Mouse (Mus musculus): ENCODE results near the gene Rbm42. TPM values are rescaled to one million over a fixed set of nuclear protein-coding genes. Genes with fewer than 3 reads are reported as not detected.

The Rbm42 gene
- polyA plus RNA-seq, 1 experiment from 2014 or later, result 131 TPM

GRCm38 (mm10) chr7:30598786-30599185 is 51.3 kb downstream of the Rbm42 start, which contains the start of gene Zbtb32:
Zbtb32 (minus strand) TSS chr7:30598909.
- DNase-seq (ENCODE audit: low spot score), result no peak
- H3K4me1 ChIP-seq (replicated peaks; ENCODE audit: control insufficient read depth, insufficient read depth, low read length), result no peaks in the 10 kb centered on the region
- H3K9me3 ChIP-seq (ENCODE audit: control insufficient read depth, low read length), result no peaks in the 10 kb centered on the region
- WGBS, result 93% methylated on average over 12 of the region's 12 CpGs
- no peak for ATAC-seq (replicated peaks; ENCODE audit: low FRiP score)
- H3K9ac ChIP-seq (ENCODE audit: low read length), result no peak within 1 kb of the TSS
- no peaks in the 10 kb centered on the region for H3K36me3 ChIP-seq (ENCODE audit: control insufficient read depth, insufficient read depth, low read length)
- no peak within 1 kb of the TSS for H3K4me3 ChIP-seq (ENCODE audit: low read depth, low read length)
- H3K4me2 ChIP-seq (ENCODE audit: low read depth, low read length, severe bottlenecking), result peak within 1 kb of the TSS; percentile 26; the same call in 1 of the 2 replicates
- no peak within 1 kb of the TSS for H3K27ac ChIP-seq (ENCODE audit: low read depth, low read length)
- H3K27me3 ChIP-seq (ENCODE audit: control insufficient read depth, insufficient read depth, low read length), result no peaks in the 10 kb centered on the region

- ATAC-seq (replicated peaks; ENCODE audit: low FRiP score) (no peak), DNase-seq (ENCODE audit: low spot score) (no peak)
- H3K9ac ChIP-seq (ENCODE audit: low read length), result no peak overlapping the region
- no peaks in the 10 kb centered on the region for H3K36me3 ChIP-seq (ENCODE audit: control insufficient read depth, insufficient read depth, low read length)
- no peaks in the 10 kb centered on the region for H3K27me3 ChIP-seq (ENCODE audit: control insufficient read depth, insufficient read depth, low read length)
- H3K4me2 ChIP-seq (ENCODE audit: low read depth, low read length, severe bottlenecking), result no peak overlapping the region
- no peaks in the 10 kb centered on the region for H3K9me3 ChIP-seq (ENCODE audit: control insufficient read depth, low read length)
- H3K4me1 ChIP-seq (replicated peaks; ENCODE audit: control insufficient read depth, insufficient read depth, low read length), result no peaks in the 10 kb centered on the region
- WGBS, result 75% methylated on average over 5 of the region's 5 CpGs
- no peak overlapping the region for H3K4me3 ChIP-seq (ENCODE audit: low read depth, low read length)
- H3K27ac ChIP-seq (ENCODE audit: low read depth, low read length), result no peak overlapping the region
Observed at GRCm38 (mm10) chr7:30596811-30597210, 53.3 kb downstream of the Rbm42 start.

GRCm38 (mm10) chr7:30596093-30596492 is 54.0 kb downstream of the Rbm42 start:
- 86% methylated on average over 5 of the region's 5 CpGs for WGBS
- ATAC-seq (replicated peaks; ENCODE audit: low FRiP score), result no peak
- H3K9ac ChIP-seq (ENCODE audit: low read length), result no peak overlapping the region; the same call in 1 of the 2 replicates

GRCm38 (mm10) chr7:30594510-30595024 is 55.5 kb downstream of the Rbm42 start:
- H3K9me3 ChIP-seq (ENCODE audit: control insufficient read depth, low read length), result no peaks in the 10 kb centered on the region
- DNase-seq (ENCODE audit: low spot score) (no peak), ATAC-seq (replicated peaks; ENCODE audit: low FRiP score) (no peak)
- no peak overlapping the region for H3K27ac ChIP-seq (ENCODE audit: low read depth, low read length)
- no peak overlapping the region for H3K4me3 ChIP-seq (ENCODE audit: low read depth, low read length)
- no peaks in the 10 kb centered on the region for H3K27me3 ChIP-seq (ENCODE audit: control insufficient read depth, insufficient read depth, low read length)
- H3K4me2 ChIP-seq (ENCODE audit: low read depth, low read length, severe bottlenecking), result no peak overlapping the region
- no peaks in the 10 kb centered on the region for H3K36me3 ChIP-seq (ENCODE audit: control insufficient read depth, insufficient read depth, low read length)
- H3K9ac ChIP-seq (ENCODE audit: low read length), result no peak overlapping the region
- WGBS, result 60% methylated on average over 4 of the region's 4 CpGs
- H3K4me1 ChIP-seq (replicated peaks; ENCODE audit: control insufficient read depth, insufficient read depth, low read length), result no peaks in the 10 kb centered on the region; the same call in 1 of the 2 replicates

More at GRCm38 (mm10) chr7:30596093-30596492, 54.0 kb downstream of the Rbm42 start:
- no peaks in the 10 kb centered on the region for H3K4me1 ChIP-seq (replicated peaks; ENCODE audit: control insufficient read depth, insufficient read depth, low read length)
- H3K4me2 ChIP-seq (ENCODE audit: low read depth, low read length, severe bottlenecking), result no peak overlapping the region
- H3K9me3 ChIP-seq (ENCODE audit: control insufficient read depth, low read length), result no peaks in the 10 kb centered on the region
- H3K27ac ChIP-seq (ENCODE audit: low read depth, low read length), result no peak overlapping the region
- no peaks in the 10 kb centered on the region for H3K36me3 ChIP-seq (ENCODE audit: control insufficient read depth, insufficient read depth, low read length)
- DNase-seq (ENCODE audit: low spot score), result no peak
- no peak overlapping the region for H3K4me3 ChIP-seq (ENCODE audit: low read depth, low read length)
- no peaks in the 10 kb centered on the region for H3K27me3 ChIP-seq (ENCODE audit: control insufficient read depth, insufficient read depth, low read length)

- 79% methylated on average over 10 of the region's 10 CpGs for WGBS
- DNase-seq (ENCODE audit: low spot score), result no peak
Observed at GRCm38 (mm10) chr7:30593579-30594509, 56.3 kb downstream of the Rbm42 start.

GRCm38 (mm10) chr7:30592772-30593423 is 57.2 kb downstream of the Rbm42 start:
- WGBS, result 60% methylated on average over 5 of the region's 5 CpGs
- no peak overlapping the region for H3K9ac ChIP-seq (ENCODE audit: low read length)
- DNase-seq (ENCODE audit: low spot score), result no peak
- H3K4me2 ChIP-seq (ENCODE audit: low read depth, low read length, severe bottlenecking), result no peak overlapping the region
- H3K27me3 ChIP-seq (ENCODE audit: control insufficient read depth, insufficient read depth, low read length), result no peaks in the 10 kb centered on the region
- no peak overlapping the region for H3K27ac ChIP-seq (ENCODE audit: low read depth, low read length)
- no peak for ATAC-seq (replicated peaks; ENCODE audit: low FRiP score)
- H3K4me1 ChIP-seq (replicated peaks; ENCODE audit: control insufficient read depth, insufficient read depth, low read length), result no peaks in the 10 kb centered on the region; the same call in 1 of the 2 replicates
- no peaks in the 10 kb centered on the region for H3K9me3 ChIP-seq (ENCODE audit: control insufficient read depth, low read length)
- no peaks in the 10 kb centered on the region for H3K36me3 ChIP-seq (ENCODE audit: control insufficient read depth, insufficient read depth, low read length)
- no peak overlapping the region for H3K4me3 ChIP-seq (ENCODE audit: low read depth, low read length)

More at GRCm38 (mm10) chr7:30593579-30594509, 56.3 kb downstream of the Rbm42 start:
- H3K27me3 ChIP-seq (ENCODE audit: control insufficient read depth, insufficient read depth, low read length), result no peaks in the 10 kb centered on the region
- no peak for ATAC-seq (replicated peaks; ENCODE audit: low FRiP score)
- H3K9ac ChIP-seq (ENCODE audit: low read length), result no peak overlapping the region
- no peak overlapping the region for H3K4me3 ChIP-seq (ENCODE audit: low read depth, low read length)
- H3K4me1 ChIP-seq (replicated peaks; ENCODE audit: control insufficient read depth, insufficient read depth, low read length), result no peaks in the 10 kb centered on the region; the same call in 1 of the 2 replicates
- H3K4me2 ChIP-seq (ENCODE audit: low read depth, low read length, severe bottlenecking), result no peak overlapping the region
- H3K27ac ChIP-seq (ENCODE audit: low read depth, low read length), result no peak overlapping the region
- no peaks in the 10 kb centered on the region for H3K36me3 ChIP-seq (ENCODE audit: control insufficient read depth, insufficient read depth, low read length)
- no peaks in the 10 kb centered on the region for H3K9me3 ChIP-seq (ENCODE audit: control insufficient read depth, low read length)

- no peak overlapping the region for H3K4me3 ChIP-seq (ENCODE audit: low read depth, low read length)
- H3K9me3 ChIP-seq (ENCODE audit: control insufficient read depth, low read length), result no peaks in the 10 kb centered on the region
- DNase-seq (ENCODE audit: low spot score) (no peak), ATAC-seq (replicated peaks; ENCODE audit: low FRiP score) (no peak)
- 27% methylated on average over 4 of the region's 4 CpGs for WGBS
- H3K27ac ChIP-seq (ENCODE audit: low read depth, low read length), result no peak overlapping the region
- peaks cover 8% of the 10 kb centered on the region for H3K4me1 ChIP-seq (replicated peaks; ENCODE audit: control insufficient read depth, insufficient read depth, low read length)
- H3K4me2 ChIP-seq (ENCODE audit: low read depth, low read length, severe bottlenecking), result no peak overlapping the region
- no peaks in the 10 kb centered on the region for H3K36me3 ChIP-seq (ENCODE audit: control insufficient read depth, insufficient read depth, low read length)
- no peaks in the 10 kb centered on the region for H3K27me3 ChIP-seq (ENCODE audit: control insufficient read depth, insufficient read depth, low read length)
- H3K9ac ChIP-seq (ENCODE audit: low read length), result no peak overlapping the region
Observed at GRCm38 (mm10) chr7:30591605-30591951, 58.5 kb downstream of the Rbm42 start.
